Mouse (Mus musculus) forebrain, postnatal 0 days (tissue): Measurements from ENCODE around the gene Micu1. TPM values are rescaled to one million over a fixed set of nuclear protein-coding genes. Genes with fewer than 3 reads are reported as not detected.

Experiments used
- ATAC-seq: fragments of 200-750 bp; cut with Nextera tagmentation; 2 replicates; pipeline ENCODE4 v1.8.0; 2017; ENCODE audit warnings: mild to moderate bottlenecking, moderate library complexity
- DNase-seq: peaks from one replicate; pipeline ENCODE4 v3.0.0-alpha.2; 2015
- H3K27ac ChIP-seq: fragments of 300-500 bp; sonication (generic); 2 replicates; pipeline ENCODE4 v1.5.1; 2014; ENCODE audit warnings: low read depth, mild to moderate bottlenecking, antibody characterized with exemption, low read length, moderate library complexity, mixed read lengths
- H3K27me3 ChIP-seq: fragments of 300-500 bp; sonication (generic); 2 replicates; pipeline ENCODE4 v1.6.1; 2014; ENCODE audit warnings: mild to moderate bottlenecking, low read length, mixed read lengths; ENCODE audit not compliant: insufficient read depth
- H3K36me3 ChIP-seq: fragments of 300-500 bp; sonication (generic); 2 replicates; pipeline ENCODE4 v1.6.1; 2014; ENCODE audit warnings: mild to moderate bottlenecking, moderate library complexity; ENCODE audit not compliant: insufficient read depth
- H3K4me1 ChIP-seq: fragments of 300-500 bp; sonication (generic); 2 replicates; pipeline ENCODE4 v1.6.1; 2014; ENCODE audit warnings: antibody characterized with exemption; ENCODE audit not compliant: insufficient read depth
- H3K4me2 ChIP-seq: fragments of 300-500 bp; sonication (generic); 2 replicates; pipeline ENCODE4 v1.6.1; 2014; ENCODE audit warnings: low read depth, mild to moderate bottlenecking, moderate library complexity
- H3K4me3 ChIP-seq: fragments of 300-500 bp; sonication (generic); 2 replicates; pipeline ENCODE4 v1.5.1; 2014; ENCODE audit warnings: low read depth, low read length, mixed read lengths
- H3K9ac ChIP-seq: fragments of 300-500 bp; sonication (generic); 2 replicates; pipeline ENCODE4 v1.6.1; 2014; ENCODE audit warnings: mild to moderate bottlenecking
- H3K9me3 ChIP-seq: fragments of 300-500 bp; sonication (generic); 2 replicates; pipeline ENCODE4 v1.6.1; 2016; ENCODE audit warnings: low read length
- CTCF ChIP-seq: sonication (generic); IDR thresholded peaks from 2 replicates; pipeline ENCODE4 v1.5.1; 2016; ENCODE audit warnings: antibody characterized with exemption, control low read depth, low read depth
- WGBS: fragments of 180-500 bp; shearing (Covaris S2); extraction: QIAGEN DNeasy Blood & Tissue Kit; methylation state at CpG from one replicate; pipeline ENCODE4 v1.1.7; 2014; 5-methylcytosine and 5-hydroxymethylcytosine counted together
- polyA plus RNA-seq: library from polyadenylated mRNA; unstranded; fragments of >200 nt; fragmentation: Nextera tagmentation; extraction: Ambion mirVana; gene quantifications from 2 replicates; pipeline ENCODE4 v1.2.1, GENCODE M21; 2015
- total RNA-seq: library from RNA; depleted of rRNA; stranded (reverse); fragments of >200 nt; gene quantifications from 2 replicates; pipeline ENCODE4 v1.2.3, GENCODE M21; 2014

Micu1 gene
- total and polyA plus RNA-seq, 2 experiments from 2014 or later: 69.6 to 72.0 TPM

GRCm38 (mm10) chr10:59889953-59890751, 187.9 kb downstream of the Micu1 start:
- H3K9me3 ChIP-seq: no peaks in the 10 kb centered on the region
- no peak for TF ChIP-seq CTCF
- no peaks in the 10 kb centered on the region for H3K4me1 ChIP-seq
- no peak overlapping the region for H3K27ac ChIP-seq
- DNase-seq (no peak), ATAC-seq (peak; percentile 28)
- no peak overlapping the region for H3K9ac ChIP-seq
- H3K4me2 ChIP-seq: no peak overlapping the region
- H3K27me3 ChIP-seq: no peaks in the 10 kb centered on the region
- H3K4me3 ChIP-seq: no peak overlapping the region
- H3K36me3 ChIP-seq: peaks cover 38% of the 10 kb centered on the region
- 71% methylated on average over 15 of the region's 15 CpGs for WGBS

GRCm38 (mm10) chr10:59892977-59893376, 190.7 kb downstream of the Micu1 start:
- Histone ChIP-seq H3K9ac (peak overlapping the region; percentile 0; the same call in 1 of the 2 replicates), H3K4me3 (no peak overlapping the region), H3K27ac (peak overlapping the region; percentile 24), H3K36me3 (peaks cover 53% of the 10 kb centered on the region), H3K4me1 (peaks cover 17% of the 10 kb centered on the region), H3K27me3 (no peaks in the 10 kb centered on the region), H3K9me3 (no peaks in the 10 kb centered on the region), H3K4me2 (no peak overlapping the region)
- TF ChIP-seq CTCF: peak; percentile 100
- 19% methylated on average over 6 of the region's 6 CpGs for WGBS
- peak; percentile 67 for ATAC-seq
- DNase-seq: peak; percentile 93

GRCm38 (mm10) chr10:59894251-59895160, 192.2 kb downstream of the Micu1 start:
- TF ChIP-seq CTCF: peak; percentile 89
- H3K9me3 ChIP-seq: no peaks in the 10 kb centered on the region
- 80% methylated on average over 25 of the region's 25 CpGs for WGBS
- peak overlapping the region; percentile 35; the same call in 1 of the 2 replicates for H3K27ac ChIP-seq
- DNase-seq (peak; percentile 79), ATAC-seq (no peak)
- no peaks in the 10 kb centered on the region for H3K27me3 ChIP-seq
- H3K36me3 ChIP-seq: peaks cover 53% of the 10 kb centered on the region
- no peak overlapping the region for H3K9ac ChIP-seq
- H3K4me1 ChIP-seq: peaks cover 33% of the 10 kb centered on the region
- no peak overlapping the region for H3K4me2 ChIP-seq
- H3K4me3 ChIP-seq: no peak overlapping the region

GRCm38 (mm10) chr10:59895460-59896186, 193.3 kb downstream of the Micu1 start:
- Histone ChIP-seq H3K4me3 (no peak overlapping the region), H3K9me3 (no peaks in the 10 kb centered on the region), H3K9ac (no peak overlapping the region), H3K27ac (0 out of 2 replicates have a peak overlapping the region, but pooled peaks have one; percentile 30), H3K4me1 (peaks cover 44% of the 10 kb centered on the region), H3K36me3 (peaks cover 52% of the 10 kb centered on the region), H3K4me2 (no peak overlapping the region), H3K27me3 (no peaks in the 10 kb centered on the region)
- no peak for DNase-seq
- ATAC-seq: no peak
- no peak for TF ChIP-seq CTCF
- 94% methylated on average over 17 of the region's 17 CpGs for WGBS

- Histone ChIP-seq H3K4me3 (no peak overlapping the region), H3K9me3 (no peaks in the 10 kb centered on the region), H3K9ac (peak overlapping the region; percentile 43), H3K4me2 (no peak overlapping the region), H3K27me3 (no peaks in the 10 kb centered on the region), H3K36me3 (peaks cover 48% of the 10 kb centered on the region), H3K27ac (peak overlapping the region; percentile 96), H3K4me1 (peaks cover 46% of the 10 kb centered on the region)
- DNase-seq: no peak
- WGBS: 89% methylated on average over 4 of the region's 4 CpGs
- TF ChIP-seq CTCF: no peak
- no peak for ATAC-seq
These were observed 193.9 kb downstream of the Micu1 start for GRCm38 (mm10) chr10:59896211-59896610.

GRCm38 (mm10) chr10:59896911-59897331, 194.6 kb downstream of the Micu1 start:
- no peaks in the 10 kb centered on the region for H3K9me3 ChIP-seq
- H3K4me2 ChIP-seq: peak overlapping the region; percentile 25
- H3K4me3 ChIP-seq: no peak overlapping the region
- WGBS: 21% methylated on average over 3 of the region's 3 CpGs
- H3K27me3 ChIP-seq: no peaks in the 10 kb centered on the region
- peak overlapping the region; percentile 43 for H3K9ac ChIP-seq
- no peak for TF ChIP-seq CTCF
- peak overlapping the region; percentile 96 for H3K27ac ChIP-seq
- ATAC-seq (0 out of 2 replicates have a peak, but pooled peaks have one; percentile 1), DNase-seq (peak; percentile 65)
- peaks cover 46% of the 10 kb centered on the region for H3K4me1 ChIP-seq
- peaks cover 41% of the 10 kb centered on the region for H3K36me3 ChIP-seq
